Mouse (Mus musculus) midbrain, embryonic 10.5 days (tissue): ENCODE results near the gene Nhs. TPM values are rescaled to one million over a fixed set of nuclear protein-coding genes. Genes with fewer than 3 reads are reported as not detected.
"Not testable (repeated sequence)": the region's sequence is repeated elsewhere in the genome, so short reads cannot be mapped to it uniquely, and the experiment has no call there.

Experiments
- DNase-seq: peaks from one replicate; pipeline ENCODE4 v3.0.0-alpha.2; 2017; ENCODE audit warnings: low spot score
- H3K27ac ChIP-seq: fragments of 300-500 bp; sonication (generic); replicated peaks from 2 replicates; pipeline ENCODE4 v1.5.1; 2016; ENCODE audit warnings: mild to moderate bottlenecking
- H3K27me3 ChIP-seq: fragments of 300-500 bp; sonication (generic); 2 replicates; pipeline ENCODE4 v1.6.1; 2016; ENCODE audit warnings: low read depth, mild to moderate bottlenecking; ENCODE audit not compliant: poor library complexity, severe bottlenecking
- H3K36me3 ChIP-seq: fragments of 300-500 bp; sonication (generic); 2 replicates; pipeline ENCODE4 v1.6.1; 2016; ENCODE audit warnings: mild to moderate bottlenecking, moderate library complexity
- H3K4me1 ChIP-seq: fragments of 300-500 bp; sonication (generic); 2 replicates; pipeline ENCODE4 v1.6.1; 2016
- H3K4me3 ChIP-seq: fragments of 300-500 bp; sonication (generic); 2 replicates; pipeline ENCODE4 v1.5.1; 2016; ENCODE audit warnings: mild to moderate bottlenecking, moderate library complexity
- H3K9me3 ChIP-seq: fragments of 300-500 bp; sonication (generic); replicated peaks from 2 replicates; pipeline ENCODE4 v1.6.1; 2016; ENCODE audit warnings: mild to moderate bottlenecking
- WGBS: fragments of 180-500 bp; shearing (Covaris S2); methylation state at CpG from one replicate; pipeline ENCODE4 v1.1.7; 2016; 5-methylcytosine and 5-hydroxymethylcytosine counted together
- polyA plus RNA-seq: library from polyadenylated mRNA; unstranded; fragments of >200 nt; fragmentation: Nextera tagmentation; extraction: Ambion mirVana; gene quantifications from 2 replicates; pipeline ENCODE4 v1.2.1, GENCODE M21; 2016

Nhs gene
- polyA plus RNA-seq, 1 experiment from 2014 or later: 3.1 TPM

DNA sequence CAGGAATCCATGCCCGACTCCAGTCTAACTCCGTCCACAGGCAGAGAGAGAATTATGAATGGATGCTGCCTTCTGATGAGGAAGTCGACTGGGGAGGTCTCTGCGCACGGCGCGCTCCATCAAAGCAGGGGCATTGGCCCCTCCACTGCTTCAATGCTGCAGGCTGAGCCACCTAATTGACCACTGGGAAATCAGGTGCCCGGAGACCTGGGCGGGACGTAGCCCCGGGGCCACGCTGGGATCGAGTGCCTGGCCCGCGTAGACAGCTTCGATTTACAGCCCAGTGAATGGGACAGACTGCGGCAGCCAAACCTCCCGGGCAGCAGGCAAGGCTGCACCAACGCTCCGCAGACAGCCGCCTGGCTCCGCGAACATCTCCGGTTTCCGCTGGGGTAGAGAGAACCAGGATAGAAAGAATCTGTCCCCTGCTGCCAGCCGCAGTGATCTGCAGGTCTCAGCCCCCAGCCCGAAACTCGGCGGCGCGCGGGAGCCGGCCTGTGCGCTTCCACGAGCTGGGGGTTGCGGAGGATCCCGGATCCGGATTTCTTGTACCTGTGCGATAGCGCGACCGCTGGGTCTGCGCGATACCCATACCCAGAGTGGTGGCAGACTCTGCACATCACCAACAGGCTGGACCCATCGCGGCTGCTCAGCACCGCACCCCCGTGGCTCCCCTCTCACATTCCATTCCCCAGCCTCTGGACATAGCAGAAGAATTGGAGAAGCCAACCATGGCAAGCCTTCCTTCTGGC, 250.7 kb downstream of the Nhs start:
- Histone ChIP-seq H3K4me3 (peak overlapping the region; percentile 57), H3K9me3 (no peaks in the 10 kb centered on the region), H3K4me1 (peaks cover 34% of the 10 kb centered on the region), H3K36me3 (no peaks in the 10 kb centered on the region), H3K27me3 (peaks cover 100% of the 10 kb centered on the region), H3K27ac (no peak overlapping the region; the same call in 1 of the 2 replicates)
- peak; percentile 44 for DNase-seq
- 20% methylated on average over 48 of the region's 48 CpGs for WGBS

DNA sequence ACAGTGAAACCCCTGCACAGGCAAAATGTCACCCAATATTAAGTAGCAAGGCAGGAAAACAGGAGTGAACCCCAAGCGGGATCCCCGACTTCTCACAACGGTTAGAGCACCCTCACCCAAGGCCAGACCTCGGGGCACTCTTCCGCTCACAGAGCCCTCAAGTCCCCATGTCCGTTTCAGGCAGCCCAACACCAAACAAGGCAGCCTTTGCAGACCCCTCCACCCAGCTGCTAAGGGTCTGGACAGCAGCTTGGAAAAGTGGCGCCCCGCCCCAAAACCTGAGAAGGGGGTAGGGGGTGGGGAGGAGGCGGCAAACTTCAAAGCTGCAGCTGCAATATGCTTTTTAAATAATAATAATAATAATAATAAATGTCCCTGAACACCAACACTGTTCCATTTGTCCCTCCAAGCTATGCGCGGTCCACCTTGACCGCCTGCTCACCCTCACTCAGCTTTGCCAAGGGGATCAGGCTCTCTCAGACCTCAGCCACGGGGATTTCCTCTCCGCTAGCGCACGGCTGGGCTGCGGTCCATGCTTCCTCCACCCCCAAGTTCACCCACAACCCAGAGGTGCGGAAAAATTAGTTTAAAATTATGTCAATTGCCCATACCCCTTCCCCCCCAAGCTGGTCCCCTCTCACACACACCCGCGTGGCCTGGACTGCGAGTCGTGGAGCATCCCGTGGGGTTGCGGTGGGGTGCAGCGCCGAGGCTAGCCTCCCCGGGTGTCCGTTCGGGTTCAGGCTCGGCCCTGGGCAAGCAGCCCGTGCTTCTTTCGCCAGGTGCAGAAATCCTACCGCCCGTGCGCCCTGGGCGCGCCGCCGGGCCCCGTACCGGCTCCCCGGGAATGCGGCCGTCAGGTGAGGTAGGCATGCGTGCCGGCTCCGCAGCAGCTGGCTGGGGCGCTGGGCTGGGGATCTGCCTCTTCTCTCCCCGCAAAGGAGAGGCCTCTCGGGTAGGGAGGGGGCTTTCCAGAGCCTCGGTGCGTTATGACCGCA, 251.6 kb downstream of the Nhs start:
- Histone ChIP-seq H3K36me3 (no peaks in the 10 kb centered on the region), H3K27ac (no peak overlapping the region; the same call in 1 of the 2 replicates), H3K27me3 (peaks cover 97% of the 10 kb centered on the region), H3K4me3 (peak overlapping the region; percentile 57), H3K4me1 (peaks cover 34% of the 10 kb centered on the region), H3K9me3 (no peaks in the 10 kb centered on the region)
- no peak for DNase-seq
- WGBS: 37% methylated on average over 52 of the region's 53 CpGs

DNA sequence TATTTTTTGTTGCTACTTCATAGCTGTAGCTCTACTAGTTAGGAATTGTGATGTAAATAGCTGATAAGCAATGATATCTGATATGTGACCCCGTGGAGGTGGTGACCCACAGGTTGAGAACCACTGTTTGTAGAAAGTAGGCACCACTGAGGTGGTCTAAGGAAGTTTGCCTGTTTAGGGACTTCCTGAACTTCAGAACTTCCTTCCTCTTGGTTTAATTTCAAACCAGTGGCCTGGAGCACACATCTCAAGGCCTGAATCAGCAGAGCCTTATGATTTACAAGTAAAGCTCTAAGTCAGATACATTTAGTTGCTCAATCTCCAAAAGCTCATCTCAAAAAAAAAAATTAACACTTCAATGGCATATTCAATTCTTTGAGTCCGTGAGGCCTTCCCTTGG, 265.1 kb downstream of the Nhs start:
- H3K4me1 ChIP-seq: no peaks in the 10 kb centered on the region
- H3K9me3 ChIP-seq: no peaks in the 10 kb centered on the region
- no peaks in the 10 kb centered on the region for H3K36me3 ChIP-seq
- no peak for DNase-seq
- H3K27me3 ChIP-seq: peaks cover 97% of the 10 kb centered on the region
- WGBS: 69% methylated on average over 2 of the region's 2 CpGs
- no peak overlapping the region for H3K27ac ChIP-seq
- no peak overlapping the region for H3K4me3 ChIP-seq

DNA sequence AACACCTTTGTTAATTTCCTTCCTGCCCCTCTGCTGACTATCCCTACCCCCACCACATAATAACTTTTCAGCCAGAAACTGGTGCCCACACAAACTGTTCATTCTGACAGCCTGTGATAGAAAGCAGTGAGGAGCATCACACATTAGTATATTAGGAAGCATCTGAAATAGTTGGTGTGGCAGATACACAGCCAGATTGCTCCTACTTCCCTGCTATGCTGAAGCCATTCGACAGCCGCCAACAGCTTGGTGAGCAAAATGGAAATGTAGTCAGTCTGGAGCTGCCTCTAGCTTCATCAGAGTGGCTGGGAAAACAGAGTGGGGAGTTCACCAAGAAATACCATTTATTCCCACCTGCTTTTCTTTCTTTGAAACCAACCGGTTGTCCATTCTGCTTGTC, 275.9 kb downstream of the Nhs start:
- Histone ChIP-seq H3K4me3 (no peak overlapping the region), H3K27ac (no peak overlapping the region), H3K4me1 (no peaks in the 10 kb centered on the region), H3K36me3 (no peaks in the 10 kb centered on the region), H3K9me3 (no peaks in the 10 kb centered on the region), H3K27me3 (peaks cover 84% of the 10 kb centered on the region)
- 91% methylated on average over 3 of the region's 3 CpGs for WGBS
- no peak for DNase-seq

DNA sequence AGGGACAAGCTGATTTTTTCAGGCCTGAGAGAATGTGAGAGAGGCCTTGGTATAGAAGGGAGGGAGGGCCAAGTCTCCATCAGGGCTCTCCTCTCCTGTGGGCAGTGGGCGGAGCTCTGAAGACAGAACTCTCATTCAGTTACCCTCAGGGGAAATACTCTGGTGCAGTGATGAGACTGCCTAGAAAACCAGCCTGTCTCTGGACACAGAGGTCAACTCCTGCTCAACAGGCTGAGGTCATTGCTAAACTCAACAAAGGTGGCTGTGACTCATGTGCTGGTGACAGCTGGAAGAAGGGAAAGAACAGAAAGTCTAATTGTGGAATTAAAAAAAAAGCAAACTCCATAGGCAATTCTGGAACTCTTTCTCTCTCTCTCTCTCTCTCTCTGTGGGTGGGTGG, 282.4 kb downstream of the Nhs start:
- no peak for DNase-seq
- H3K9me3 ChIP-seq: no peaks in the 10 kb centered on the region
- no peaks in the 10 kb centered on the region for H3K4me1 ChIP-seq
- no peak overlapping the region for H3K4me3 ChIP-seq
- no peak overlapping the region for H3K27ac ChIP-seq
- 73% methylated on average over 1 of the region's 1 CpGs for WGBS
- no peaks in the 10 kb centered on the region for H3K36me3 ChIP-seq
- peaks cover 92% of the 10 kb centered on the region for H3K27me3 ChIP-seq

DNA sequence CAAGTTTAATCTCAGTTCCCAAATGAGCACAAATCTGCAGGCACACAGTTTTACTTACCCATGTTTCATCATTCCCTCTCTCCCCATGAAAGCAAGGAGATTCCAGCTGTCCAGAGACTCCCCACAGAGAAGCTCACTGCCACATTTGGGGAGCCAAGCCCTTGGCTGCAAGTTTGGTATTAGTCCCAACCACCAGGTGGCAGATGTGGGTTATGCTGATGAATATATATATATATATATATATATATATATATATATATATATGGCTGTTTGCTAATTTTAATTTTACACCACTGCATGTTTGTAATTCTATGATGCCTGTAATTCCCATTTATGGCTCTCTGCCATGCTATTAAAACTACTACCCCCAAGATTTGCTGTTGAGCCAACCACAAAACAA, 286.0 kb downstream of the Nhs start:
- H3K27me3 ChIP-seq: peaks cover 97% of the 10 kb centered on the region
- no peaks in the 10 kb centered on the region for H3K9me3 ChIP-seq
- H3K4me1 ChIP-seq: no peaks in the 10 kb centered on the region
- peaks cover 10% of the 10 kb centered on the region for H3K36me3 ChIP-seq
- H3K4me3 ChIP-seq: no peak overlapping the region
- H3K27ac ChIP-seq: no peak overlapping the region
- no peak for DNase-seq

DNA sequence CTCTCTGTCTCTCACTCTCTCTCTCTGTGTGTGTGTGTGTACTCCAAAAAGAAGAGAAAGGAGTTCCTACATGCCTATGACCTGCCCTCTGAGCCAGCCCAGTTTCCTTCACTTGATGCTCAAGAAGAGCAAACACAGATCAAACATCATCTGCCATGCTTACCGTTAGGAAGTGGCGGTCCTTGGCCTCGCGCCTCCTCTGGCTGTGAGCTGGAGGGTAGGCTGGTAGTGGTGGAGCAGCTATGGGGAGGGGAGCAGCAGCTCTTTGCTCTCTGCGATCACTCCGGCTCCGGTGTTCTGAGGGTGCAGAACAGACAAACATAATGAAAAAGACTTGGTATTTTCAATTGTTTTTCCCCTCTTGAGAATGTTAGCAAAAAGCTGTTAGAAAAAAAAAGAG, 288.2 kb downstream of the Nhs start:
- no peaks in the 10 kb centered on the region for H3K9me3 ChIP-seq
- WGBS: 93% methylated on average over 7 of the region's 7 CpGs
- no peaks in the 10 kb centered on the region for H3K4me1 ChIP-seq
- H3K27ac ChIP-seq: no peak overlapping the region
- H3K27me3 ChIP-seq: peaks cover 91% of the 10 kb centered on the region
- H3K36me3 ChIP-seq: peaks cover 10% of the 10 kb centered on the region
- DNase-seq: no peak
- H3K4me3 ChIP-seq: no peak overlapping the region

DNA sequence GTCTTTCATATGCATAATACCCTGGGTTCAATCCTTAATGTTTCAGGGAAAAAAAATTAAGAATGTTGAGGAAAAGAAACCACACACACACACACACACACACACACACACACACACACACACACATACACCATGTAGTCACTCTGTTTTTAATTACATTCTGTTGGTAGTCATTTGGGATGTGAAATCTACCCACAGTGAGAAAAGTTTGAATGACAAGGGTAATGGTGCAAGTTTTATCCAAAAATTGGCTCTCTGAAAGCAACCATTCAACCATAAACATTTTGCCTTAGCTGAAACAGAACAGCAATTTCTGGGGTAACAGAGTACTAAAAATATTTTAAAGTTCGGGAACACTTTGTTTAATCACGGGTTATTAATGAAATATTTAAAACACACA, 303.9 kb downstream of the Nhs start:
- no peaks in the 10 kb centered on the region for H3K4me1 ChIP-seq
- H3K9me3 ChIP-seq: no peaks in the 10 kb centered on the region
- H3K27me3 ChIP-seq: peaks cover 100% of the 10 kb centered on the region
- no peak overlapping the region for H3K27ac ChIP-seq
- H3K36me3 ChIP-seq: no peaks in the 10 kb centered on the region
- no peak overlapping the region for H3K4me3 ChIP-seq
- WGBS: 95% methylated on average over 2 of the region's 2 CpGs
- DNase-seq: no peak

DNA sequence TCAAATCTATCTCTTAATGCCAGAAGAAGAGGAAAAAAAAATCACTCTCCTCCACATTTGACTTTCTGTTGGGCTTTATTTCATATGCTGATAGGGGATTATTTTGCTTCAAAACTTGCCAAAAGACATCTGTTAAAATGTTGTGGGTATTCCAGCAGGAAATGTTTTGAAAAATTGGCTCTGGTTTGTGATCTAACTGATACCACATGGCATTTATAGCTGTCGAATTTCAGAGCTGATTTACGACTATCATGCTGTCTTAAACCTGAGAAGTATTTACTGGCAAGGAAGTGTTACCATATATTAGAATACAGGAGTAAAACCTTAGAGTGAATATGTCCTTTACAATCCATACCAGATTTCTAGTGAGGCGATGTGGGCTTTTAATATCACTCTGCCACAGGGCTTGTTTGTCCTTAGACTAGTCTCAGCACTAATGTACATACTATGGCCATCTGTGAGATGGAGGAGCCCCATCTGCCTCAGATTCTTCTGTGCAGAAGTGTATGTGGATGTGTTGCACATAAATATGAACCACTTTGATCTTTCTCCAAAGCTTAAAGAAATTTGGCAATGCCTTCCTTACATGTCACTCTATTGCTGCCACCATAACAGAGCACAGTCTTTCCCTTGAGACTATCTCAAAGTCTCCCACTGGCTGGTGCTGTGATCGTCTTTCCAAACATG, 305.8 kb downstream of the Nhs start:
- H3K27ac ChIP-seq: no peak overlapping the region
- H3K4me1 ChIP-seq: peaks cover 4% of the 10 kb centered on the region
- no peak overlapping the region for H3K4me3 ChIP-seq
- DNase-seq: no peak
- H3K27me3 ChIP-seq: peaks cover 98% of the 10 kb centered on the region
- no peaks in the 10 kb centered on the region for H3K36me3 ChIP-seq
- WGBS: 78% methylated on average over 4 of the region's 4 CpGs
- H3K9me3 ChIP-seq: no peaks in the 10 kb centered on the region

DNA sequence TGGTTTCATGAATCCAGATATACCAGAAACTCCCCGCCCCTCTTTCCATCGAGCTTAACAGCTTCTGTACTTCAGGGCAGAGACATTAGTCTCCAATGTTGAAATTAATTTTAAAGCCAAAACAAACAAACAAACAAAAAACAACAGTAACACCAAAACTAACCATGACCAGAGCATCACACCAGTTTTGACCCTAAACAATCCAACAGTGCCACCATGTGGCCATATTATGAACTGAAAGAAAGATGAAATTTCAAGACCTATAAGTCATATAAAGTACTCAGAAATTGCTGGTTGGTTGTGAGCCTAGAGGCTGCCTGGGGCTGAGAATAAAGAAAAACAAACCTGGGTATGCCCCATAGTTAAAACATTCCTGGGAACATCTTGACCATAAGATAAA, 333.3 kb downstream of the Nhs start:
- WGBS: 19% methylated on average over 2 of the region's 2 CpGs
- peaks cover 67% of the 10 kb centered on the region for H3K27me3 ChIP-seq
- H3K9me3 ChIP-seq, H3K4me3 ChIP-seq, DNase-seq, H3K27ac ChIP-seq, H3K36me3 ChIP-seq, H3K4me1 ChIP-seq: not testable (repeated sequence)

DNA sequence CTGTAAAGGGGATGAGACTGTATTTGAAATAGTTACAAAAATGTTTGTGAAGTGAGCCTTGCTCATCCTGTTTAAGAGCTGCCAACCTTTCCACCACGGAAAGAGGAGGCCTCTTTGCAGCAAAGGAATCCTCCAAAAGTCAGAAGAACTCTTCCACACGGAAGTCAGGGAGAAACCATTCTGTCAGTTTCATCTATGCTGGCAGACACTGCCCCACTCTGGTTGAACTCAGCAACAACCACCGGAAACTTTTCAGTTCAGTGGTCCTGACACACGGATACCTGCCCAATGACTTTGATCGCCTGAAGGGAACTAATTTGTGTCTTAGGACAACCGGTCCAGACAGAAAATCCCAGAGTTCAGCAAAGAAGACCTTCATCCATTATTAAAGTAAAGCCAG, 369.3 kb downstream of the Nhs start:
- Histone ChIP-seq H3K27me3 (peaks cover 91% of the 10 kb centered on the region), H3K27ac (no peak overlapping the region), H3K4me3 (no peak overlapping the region), H3K4me1 (no peaks in the 10 kb centered on the region), H3K36me3 (no peaks in the 10 kb centered on the region), H3K9me3 (no peaks in the 10 kb centered on the region)
- no peak for DNase-seq
- 26% methylated on average over 6 of the region's 6 CpGs for WGBS
